Mouse (Mus musculus) liver, embryonic 11.5 days (tissue): ENCODE measurements around the gene Foxd4. TPM values are rescaled to one million over a fixed set of nuclear protein-coding genes. Genes with fewer than 3 reads are reported as not detected.

Source experiments
- ATAC-seq: fragments of 200-750 bp; cut with Nextera tagmentation; replicated peaks from 2 replicates; pipeline ENCODE4 v1.8.0; 2017; ENCODE audit warnings: moderate number of reproducible peaks, mild to moderate bottlenecking, moderate TSS enrichment, moderate library complexity; ENCODE audit not compliant: low FRiP score
- DNase-seq: peaks from one replicate; pipeline ENCODE4 v3.0.0-alpha.2; 2017; ENCODE audit warnings: low spot score
- H3K27ac ChIP-seq: fragments of 300-500 bp; sonication (generic); 2 replicates; pipeline ENCODE4 v1.5.1; 2014; ENCODE audit warnings: mild to moderate bottlenecking, low read depth, low read length, control low read depth
- H3K27me3 ChIP-seq: fragments of 300-500 bp; sonication (generic); replicated peaks from 2 replicates; pipeline ENCODE4 v1.6.1; 2014; ENCODE audit warnings: low read length, mixed read lengths; ENCODE audit not compliant: control insufficient read depth, insufficient read depth
- H3K36me3 ChIP-seq: fragments of 300-500 bp; sonication (generic); 2 replicates; pipeline ENCODE4 v1.6.1; 2014; ENCODE audit warnings: mild to moderate bottlenecking, low read length, moderate library complexity, mixed read lengths; ENCODE audit not compliant: control insufficient read depth, insufficient read depth
- H3K4me1 ChIP-seq: fragments of 300-500 bp; sonication (generic); replicated peaks from 2 replicates; pipeline ENCODE4 v1.6.1; 2014; ENCODE audit warnings: low read length, mixed read lengths; ENCODE audit not compliant: control insufficient read depth, insufficient read depth
- H3K4me2 ChIP-seq: fragments of 300-500 bp; sonication (generic); 2 replicates; pipeline ENCODE4 v1.6.1; 2014; ENCODE audit warnings: mild to moderate bottlenecking, control low read depth, moderate library complexity
- H3K4me3 ChIP-seq: fragments of 300-500 bp; sonication (generic); 2 replicates; pipeline ENCODE4 v1.5.1; 2014; ENCODE audit warnings: low read depth, low read length, control low read depth
- H3K9ac ChIP-seq: fragments of 300-500 bp; sonication (generic); 2 replicates; pipeline ENCODE4 v1.6.1; 2014; ENCODE audit warnings: low read depth, low read length, control low read depth
- H3K9me3 ChIP-seq: fragments of 300-500 bp; sonication (generic); 2 replicates; pipeline ENCODE4 v1.6.1; 2016; ENCODE audit warnings: low read length, inconsistent platforms, mixed read lengths; ENCODE audit not compliant: control insufficient read depth
- WGBS: fragments of 180-500 bp; shearing (Covaris S2); extraction: QIAGEN DNeasy Blood & Tissue Kit; methylation state at CpG from one replicate; pipeline ENCODE4 v1.1.7; 2014; 5-methylcytosine and 5-hydroxymethylcytosine counted together
- polyA plus RNA-seq: library from polyadenylated mRNA; unstranded; fragments of >200 nt; fragmentation: Nextera tagmentation; extraction: Ambion mirVana; gene quantifications from 2 replicates; pipeline ENCODE4 v1.2.1, GENCODE M21; 2014

Gene Foxd4
- polyA plus RNA-seq, 1 experiment from 2014 or later = not detected

GRCm38 (mm10) chr19:24902256-24902655 is 1.3 kb upstream of the Foxd4 start:
- H3K36me3 ChIP-seq = no peaks in the 10 kb centered on the region
- no peak overlapping the region for H3K9ac ChIP-seq
- no peaks in the 10 kb centered on the region for H3K9me3 ChIP-seq
- ATAC-seq = no peak
- H3K4me1 ChIP-seq = peaks cover 5% of the 10 kb centered on the region; the same call in 1 of the 2 replicates
- WGBS = 4% methylated on average over 2 of the region's 2 CpGs
- DNase-seq = no peak
- no peak overlapping the region for H3K4me3 ChIP-seq
- peaks cover 75% of the 10 kb centered on the region for H3K27me3 ChIP-seq
- no peak overlapping the region for H3K27ac ChIP-seq
- no peak overlapping the region for H3K4me2 ChIP-seq

- no peaks in the 10 kb centered on the region for H3K9me3 ChIP-seq
- WGBS = 11% methylated on average over 3 of the region's 3 CpGs
- no peaks in the 10 kb centered on the region for H3K36me3 ChIP-seq
- no peak overlapping the region for H3K4me3 ChIP-seq
- H3K9ac ChIP-seq = no peak overlapping the region
- DNase-seq (no peak), ATAC-seq (no peak)
- peaks cover 81% of the 10 kb centered on the region for H3K27me3 ChIP-seq
- no peak overlapping the region for H3K4me2 ChIP-seq
- peaks cover 6% of the 10 kb centered on the region; the same call in 1 of the 2 replicates for H3K4me1 ChIP-seq
- no peak overlapping the region for H3K27ac ChIP-seq
Measured at GRCm38 (mm10) chr19:24901666-24902065, 669 bp upstream of the Foxd4 start.

DNA sequence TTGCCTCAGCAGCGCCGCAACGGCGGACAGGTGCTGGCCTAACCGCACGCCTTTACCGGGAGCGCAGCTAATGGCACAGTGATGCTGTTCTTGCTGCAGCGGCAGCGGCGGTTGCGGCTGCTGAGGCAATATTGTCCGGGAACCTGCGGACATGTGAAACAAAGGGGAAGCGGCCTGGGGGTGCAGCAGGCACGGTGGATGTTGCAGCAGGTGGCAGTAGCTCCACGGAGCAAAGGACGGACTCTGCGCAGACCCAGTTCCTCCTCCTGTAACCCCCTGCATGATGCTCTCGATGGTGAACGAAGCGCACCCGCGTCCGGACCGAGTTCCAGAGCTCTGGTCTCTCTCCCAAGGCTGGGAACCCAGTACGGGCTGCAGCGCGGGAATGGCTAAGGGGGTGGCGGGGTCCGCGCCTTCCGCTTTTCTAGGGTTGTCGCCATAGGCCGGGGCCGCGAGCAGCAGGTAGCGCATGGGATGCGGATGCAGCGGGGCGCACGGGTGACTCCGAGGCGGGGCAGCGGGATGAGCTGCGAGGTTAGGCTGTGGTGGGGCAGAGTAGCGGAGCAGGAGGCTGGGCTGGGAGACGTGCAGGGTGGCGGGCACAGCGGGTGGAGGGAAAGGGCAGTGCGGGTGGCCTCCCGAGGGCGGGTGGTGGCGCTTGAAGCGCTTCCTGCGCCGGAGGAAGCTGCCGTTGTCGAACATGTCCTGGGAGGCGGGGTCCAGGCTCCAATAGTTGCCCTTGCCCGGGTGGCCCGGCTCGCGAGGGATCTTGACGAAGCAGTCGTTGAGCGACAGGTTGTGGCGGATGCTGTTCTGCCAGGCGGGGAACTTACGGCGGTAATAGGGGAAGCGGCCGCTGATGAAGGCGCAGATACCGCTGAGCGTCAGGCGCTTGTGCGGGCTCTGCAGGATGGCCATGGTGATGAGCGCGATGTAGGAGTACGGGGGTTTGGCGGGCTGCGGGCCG is 1.1 kb downstream of the Foxd4 start:
- Histone ChIP-seq H3K4me3 (peak overlapping the region; percentile 37), H3K36me3 (no peaks in the 10 kb centered on the region), H3K4me1 (peaks cover 6% of the 10 kb centered on the region; the same call in 1 of the 2 replicates), H3K4me2 (peak overlapping the region; percentile 64), H3K9ac (no peak overlapping the region), H3K9me3 (no peaks in the 10 kb centered on the region), H3K27ac (no peak overlapping the region), H3K27me3 (peaks cover 91% of the 10 kb centered on the region)
- ATAC-seq (no peak), DNase-seq (peak; percentile 55)
- under 1% methylated on average over 84 of the region's 84 CpGs for WGBS

GRCm38 (mm10) chr19:24898737-24899577 is 2.0 kb downstream of the Foxd4 start:
- Histone ChIP-seq H3K4me3 (peak overlapping the region; percentile 37), H3K4me1 (peaks cover 6% of the 10 kb centered on the region; the same call in 1 of the 2 replicates), H3K36me3 (no peaks in the 10 kb centered on the region), H3K27ac (no peak overlapping the region), H3K27me3 (peaks cover 85% of the 10 kb centered on the region), H3K4me2 (peak overlapping the region; percentile 64; the same call in 1 of the 2 replicates), H3K9ac (no peak overlapping the region), H3K9me3 (no peaks in the 10 kb centered on the region)
- DNase-seq = peak; percentile 52
- 5% methylated on average over 34 of the region's 34 CpGs for WGBS
- no peak for ATAC-seq

DNA sequence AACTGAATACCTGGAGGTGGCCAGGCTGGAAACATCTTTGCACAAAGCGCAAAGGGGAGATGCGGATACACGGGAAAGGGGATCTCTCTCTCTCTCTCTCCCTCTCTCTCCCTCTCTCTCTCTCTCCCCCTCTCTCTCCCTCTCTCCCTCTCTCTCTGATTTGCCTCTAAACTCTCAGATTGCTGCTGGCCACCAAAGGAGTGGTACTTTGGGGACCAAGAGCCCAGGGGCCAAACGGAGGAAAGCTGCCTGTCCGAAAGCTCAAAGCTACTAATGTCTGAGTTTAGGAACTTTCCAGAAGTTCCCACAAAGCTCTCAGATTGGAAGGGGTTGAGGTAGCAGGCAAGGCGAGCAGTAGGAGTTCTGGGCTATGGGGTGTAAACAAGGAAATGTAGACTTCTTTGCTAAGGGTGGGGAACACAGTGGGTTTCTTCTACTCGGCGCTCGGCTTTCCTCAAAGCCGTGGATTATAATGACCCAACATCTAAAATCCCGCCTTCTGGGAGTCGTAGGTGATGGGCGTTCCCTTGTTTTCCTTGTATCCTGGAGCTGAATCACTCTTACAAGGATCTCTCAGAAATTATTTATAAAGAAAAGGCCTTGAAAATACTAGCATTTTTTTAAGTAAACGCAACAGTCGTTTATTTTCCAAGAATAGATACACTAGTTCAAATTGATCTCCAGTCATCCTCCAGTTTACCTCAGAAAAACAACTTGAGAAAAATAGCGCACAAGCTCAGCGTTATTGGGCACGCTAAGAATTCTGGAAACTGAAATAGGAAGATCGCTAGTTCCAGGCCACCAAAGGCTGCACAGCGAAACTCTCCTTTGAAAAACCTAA is 2.9 kb downstream of the Foxd4 start:
- H3K36me3 ChIP-seq = no peaks in the 10 kb centered on the region
- ATAC-seq (no peak), DNase-seq (no peak)
- WGBS = 5% methylated on average over 20 of the region's 20 CpGs
- peaks cover 6% of the 10 kb centered on the region; the same call in 1 of the 2 replicates for H3K4me1 ChIP-seq
- H3K9me3 ChIP-seq = no peaks in the 10 kb centered on the region
- no peak overlapping the region for H3K27ac ChIP-seq
- peaks cover 79% of the 10 kb centered on the region for H3K27me3 ChIP-seq
- H3K4me3 ChIP-seq = no peak overlapping the region
- no peak overlapping the region for H3K4me2 ChIP-seq
- no peak overlapping the region for H3K9ac ChIP-seq

- Histone ChIP-seq H3K4me2 (peak overlapping the region; percentile 35; the same call in 1 of the 2 replicates), H3K36me3 (no peaks in the 10 kb centered on the region), H3K27me3 (peaks cover 71% of the 10 kb centered on the region), H3K4me1 (peaks cover 6% of the 10 kb centered on the region; the same call in 1 of the 2 replicates), H3K9ac (no peak overlapping the region), H3K27ac (no peak overlapping the region), H3K9me3 (no peaks in the 10 kb centered on the region), H3K4me3 (peak overlapping the region; percentile 7; the same call in 1 of the 2 replicates)
- ATAC-seq (no peak), DNase-seq (peak; percentile 45)
- 3% methylated on average over 57 of the region's 57 CpGs for WGBS
Measured at GRCm38 (mm10) chr19:24897006-24897895, 3.7 kb downstream of the Foxd4 start.

DNA sequence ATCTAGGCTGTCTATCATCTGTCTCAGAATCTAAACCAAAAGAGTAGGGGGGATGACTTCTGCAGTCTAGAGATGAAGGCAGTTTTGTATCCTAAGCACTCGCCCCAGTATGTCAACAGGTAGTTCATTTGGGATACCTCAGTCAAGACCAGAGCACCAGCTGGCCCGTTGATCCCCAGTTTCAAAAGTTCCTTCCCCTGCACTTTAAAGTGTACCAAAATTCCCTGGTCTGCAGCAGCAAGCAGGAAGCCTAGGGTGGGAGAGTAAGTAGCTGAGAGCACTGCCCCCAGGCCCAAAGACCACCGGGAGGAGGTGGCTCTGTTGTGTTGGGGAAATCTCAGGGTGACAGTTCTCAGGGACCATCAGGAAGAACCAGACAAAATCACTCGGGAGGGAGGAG is 4.5 kb downstream of the Foxd4 start:
- Histone ChIP-seq H3K4me1 (peaks cover 6% of the 10 kb centered on the region; the same call in 1 of the 2 replicates), H3K9me3 (no peaks in the 10 kb centered on the region), H3K27me3 (peaks cover 63% of the 10 kb centered on the region), H3K36me3 (no peaks in the 10 kb centered on the region), H3K4me3 (no peak overlapping the region), H3K9ac (no peak overlapping the region), H3K4me2 (no peak overlapping the region), H3K27ac (no peak overlapping the region)
- WGBS = 13% methylated on average over 4 of the region's 4 CpGs
- no peak for DNase-seq
- ATAC-seq = no peak
